Mouse (Mus musculus) C2C12 (cell line): ENCODE results near the gene Fam207a. TPM values are rescaled to one million over a fixed set of nuclear protein-coding genes. Genes with fewer than 3 reads are reported as not detected.
A peak's percentile ranks its signal among the peaks of the same experiment; 100 is the strongest.

Experiments
- H3K27me3 ChIP-seq: one replicate; pipeline ENCODE4 v1.6.1; 2011; ENCODE audit not compliant: control insufficient read depth, insufficient read depth, insufficient read length
- H3K36me3 ChIP-seq: one replicate; pipeline ENCODE4 v1.6.1; 2011; ENCODE audit not compliant: control insufficient read depth, insufficient read depth
- H3K4me3 ChIP-seq: one replicate; pipeline ENCODE4 v1.5.1; 2011; ENCODE audit warnings: mild to moderate bottlenecking, control low read depth; ENCODE audit not compliant: poor library complexity, insufficient read depth, severe bottlenecking
- H3K79me2 ChIP-seq: one replicate; pipeline ENCODE4 v1.6.1; 2011; ENCODE audit not compliant: control insufficient read depth, insufficient read depth
- H3K79me3 ChIP-seq: one replicate; pipeline ENCODE4 v1.6.1; 2011; ENCODE audit warnings: low read depth, control low read depth
- H3ac ChIP-seq: one replicate; pipeline ENCODE3; 2011; ENCODE audit warnings: low read depth; ENCODE audit not compliant: control insufficient read depth, insufficient read length
- CEBPB ChIP-seq: IDR thresholded peaks from one replicate; pipeline ENCODE4 v1.6.1; 2011; ENCODE audit warnings: low read depth, mild to moderate bottlenecking, control low read depth, moderate library complexity
- CTCF ChIP-seq: IDR thresholded peaks from one replicate; pipeline ENCODE4 v1.5.1; 2011; ENCODE audit not compliant: control insufficient read depth, insufficient read depth, insufficient read length
- FOSL1 ChIP-seq: IDR thresholded peaks from one replicate; pipeline ENCODE4 v1.8.0; 2011; ENCODE audit warnings: mild to moderate bottlenecking, low read length; ENCODE audit not compliant: poor library complexity, insufficient read depth, severe bottlenecking
- MAX ChIP-seq: IDR thresholded peaks from one replicate; pipeline ENCODE4 v1.6.1; 2011; ENCODE audit warnings: mild to moderate bottlenecking, control low read depth
- MYOD1 ChIP-seq: IDR thresholded peaks from one replicate; pipeline ENCODE4 v1.6.1; 2011; ENCODE audit warnings: low read depth; ENCODE audit not compliant: control insufficient read depth, insufficient read length
- MYOG ChIP-seq: IDR thresholded peaks from one replicate; pipeline ENCODE4 v1.6.1; 2011; ENCODE audit not compliant: control insufficient read depth, insufficient read length; ENCODE audit errors: extremely low read depth
- USF1 ChIP-seq: IDR thresholded peaks from one replicate; pipeline ENCODE4 v1.6.1; 2011; ENCODE audit warnings: low read depth, mild to moderate bottlenecking, control low read depth, moderate library complexity
- polyA plus RNA-seq: library from polyadenylated mRNA; unstranded; fragments of >200 nt; fragmentation: generic; extraction: Trizol; gene quantifications from one replicate; pipeline ENCODE4 v1.2.1, GENCODE M21; 2012; ENCODE audit warnings: missing spikeins

Gene Fam207a
- polyA plus RNA-seq, 1 experiment = 45.2 TPM

DNA sequence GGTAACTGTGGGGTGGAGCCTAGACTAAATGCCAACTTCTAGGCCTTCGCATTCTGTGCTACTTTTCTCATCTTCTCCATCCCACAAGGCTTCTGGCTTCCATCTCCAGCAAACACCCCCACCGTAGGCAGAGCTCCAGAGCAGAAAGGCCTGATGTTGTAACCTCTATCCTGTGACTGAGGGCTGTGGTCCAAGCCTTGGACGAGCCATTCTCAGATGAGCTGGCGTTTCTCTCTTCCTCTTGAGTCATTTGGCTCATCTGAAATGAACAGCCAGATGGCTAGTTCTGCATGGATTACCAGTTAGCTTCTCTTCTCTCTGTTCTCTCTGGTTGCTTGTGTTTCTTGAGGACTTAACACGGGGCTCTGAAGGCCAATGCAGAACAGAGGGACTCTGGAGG is 29.3 kb upstream of the Fam207a start:
- Histone ChIP-seq H3K79me3 (no peaks in the 10 kb centered on the region), H3K79me2 (no peaks in the 10 kb centered on the region), H3K4me3 (no peak overlapping the region), H3ac (no peak overlapping the region), H3K36me3 (no peaks in the 10 kb centered on the region), H3K27me3 (no peaks in the 10 kb centered on the region)
- TF ChIP-seq FOSL1 (no peak), CEBPB (peak; percentile 50)

DNA sequence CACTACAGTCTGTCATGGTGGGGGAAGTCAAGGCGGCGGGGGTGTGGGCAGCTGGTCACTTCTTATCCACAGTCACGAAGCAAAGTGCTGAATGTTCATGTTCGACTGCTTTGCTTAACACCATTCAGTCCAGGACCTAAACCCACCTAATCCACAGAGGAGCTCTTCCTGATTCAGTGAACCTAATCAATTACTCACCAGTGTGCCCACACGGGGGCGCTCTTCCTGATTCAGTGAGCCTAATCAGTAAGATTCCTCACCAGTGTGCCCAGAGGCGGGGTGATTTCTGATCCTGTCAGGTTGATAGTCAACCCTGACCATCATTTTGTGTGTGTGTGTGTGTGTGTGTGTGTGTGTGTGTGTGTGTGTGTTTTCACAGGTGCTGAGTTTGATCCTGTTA is 27.6 kb upstream of the Fam207a start:
- no peaks in the 10 kb centered on the region for H3K79me3 ChIP-seq
- no peaks in the 10 kb centered on the region for H3K36me3 ChIP-seq
- no peak overlapping the region for H3ac ChIP-seq
- no peaks in the 10 kb centered on the region for H3K27me3 ChIP-seq
- H3K4me3 ChIP-seq = no peak overlapping the region
- TF ChIP-seq FOSL1 = no peak
- TF ChIP-seq CEBPB = no peak
- TF ChIP-seq USF1 = no peak
- no peak for TF ChIP-seq MYOG
- no peak for TF ChIP-seq CTCF
- TF ChIP-seq MYOD1 = no peak
- TF ChIP-seq MAX = no peak
- H3K79me2 ChIP-seq = no peaks in the 10 kb centered on the region

DNA sequence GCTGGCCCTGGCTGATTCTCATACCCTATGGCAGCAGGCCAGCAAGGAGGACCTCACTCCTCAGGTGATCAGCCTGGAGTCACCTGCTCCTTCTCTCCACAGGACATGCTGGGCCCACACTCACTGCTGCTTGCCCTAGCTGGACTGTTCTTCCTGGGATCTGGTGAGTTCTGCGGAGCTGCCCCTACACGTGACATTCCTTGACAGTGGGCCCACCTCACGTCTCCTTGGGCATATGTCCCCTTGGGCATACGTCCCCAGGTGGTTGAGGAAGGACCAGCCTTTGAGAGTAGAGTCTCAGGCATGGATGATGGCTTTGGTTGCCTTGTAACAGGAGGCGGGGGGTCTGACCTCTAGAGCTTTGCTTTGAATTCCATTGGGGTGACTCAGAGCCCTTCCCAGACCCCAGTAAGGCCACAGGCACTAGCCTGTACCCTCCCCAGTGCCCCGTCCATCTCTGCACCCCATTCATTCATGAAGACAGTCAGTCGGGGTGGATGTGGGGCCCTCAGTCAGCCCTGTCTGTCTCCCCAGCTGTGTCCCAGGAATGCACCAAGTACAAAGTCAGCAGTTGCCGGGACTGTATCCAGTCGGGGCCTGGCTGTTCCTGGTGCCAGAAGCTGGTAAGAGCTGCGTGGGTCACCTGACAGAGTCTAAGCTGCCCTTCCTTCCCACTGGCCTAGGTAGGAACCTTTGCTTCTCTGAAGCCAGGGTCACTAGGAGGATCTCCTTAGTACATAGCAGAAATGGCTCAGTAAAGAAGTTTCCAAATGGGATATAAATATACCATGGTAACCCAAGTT is 26.5 kb upstream of the Fam207a start:
- H3K36me3 ChIP-seq = no peaks in the 10 kb centered on the region
- no peaks in the 10 kb centered on the region for H3K79me2 ChIP-seq
- no peaks in the 10 kb centered on the region for H3K79me3 ChIP-seq
- TF ChIP-seq CTCF (no peak), USF1 (no peak), MYOG (no peak), CEBPB (no peak), MAX (no peak), FOSL1 (no peak), MYOD1 (no peak)
- no peaks in the 10 kb centered on the region for H3K27me3 ChIP-seq
- no peak overlapping the region for H3K4me3 ChIP-seq
- H3ac ChIP-seq = no peak overlapping the region

DNA sequence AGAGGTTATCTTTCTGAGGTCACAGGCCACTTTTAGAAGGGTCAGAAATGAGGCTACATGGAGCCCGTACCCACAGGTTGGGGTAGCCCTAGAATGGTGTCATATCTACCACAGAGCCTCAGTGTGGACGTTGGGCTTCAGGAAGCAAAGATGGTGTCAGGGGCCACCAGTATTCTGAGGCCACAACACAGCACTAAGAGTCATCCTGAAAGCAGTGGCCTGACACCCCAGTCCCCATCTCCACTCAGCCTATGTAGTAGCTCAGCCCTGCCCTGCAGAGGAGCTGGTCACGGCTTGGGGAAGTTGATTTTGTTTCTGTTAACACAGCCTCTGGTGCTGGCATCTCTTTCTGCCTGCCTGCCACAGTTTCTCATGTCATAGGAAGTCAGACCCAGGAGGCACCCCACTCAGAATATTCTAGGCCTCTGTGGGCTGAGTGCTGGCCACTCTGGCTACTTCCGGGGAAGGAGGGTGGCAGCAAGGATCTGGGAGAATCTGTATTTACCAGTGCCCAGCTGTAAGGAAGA is 25.1 kb upstream of the Fam207a start:
- Histone ChIP-seq H3K4me3 (no peak overlapping the region), H3ac (no peak overlapping the region), H3K36me3 (no peaks in the 10 kb centered on the region), H3K79me3 (no peaks in the 10 kb centered on the region), H3K27me3 (no peaks in the 10 kb centered on the region), H3K79me2 (no peaks in the 10 kb centered on the region)
- TF ChIP-seq CTCF (no peak), MAX (no peak), CEBPB (no peak)

DNA sequence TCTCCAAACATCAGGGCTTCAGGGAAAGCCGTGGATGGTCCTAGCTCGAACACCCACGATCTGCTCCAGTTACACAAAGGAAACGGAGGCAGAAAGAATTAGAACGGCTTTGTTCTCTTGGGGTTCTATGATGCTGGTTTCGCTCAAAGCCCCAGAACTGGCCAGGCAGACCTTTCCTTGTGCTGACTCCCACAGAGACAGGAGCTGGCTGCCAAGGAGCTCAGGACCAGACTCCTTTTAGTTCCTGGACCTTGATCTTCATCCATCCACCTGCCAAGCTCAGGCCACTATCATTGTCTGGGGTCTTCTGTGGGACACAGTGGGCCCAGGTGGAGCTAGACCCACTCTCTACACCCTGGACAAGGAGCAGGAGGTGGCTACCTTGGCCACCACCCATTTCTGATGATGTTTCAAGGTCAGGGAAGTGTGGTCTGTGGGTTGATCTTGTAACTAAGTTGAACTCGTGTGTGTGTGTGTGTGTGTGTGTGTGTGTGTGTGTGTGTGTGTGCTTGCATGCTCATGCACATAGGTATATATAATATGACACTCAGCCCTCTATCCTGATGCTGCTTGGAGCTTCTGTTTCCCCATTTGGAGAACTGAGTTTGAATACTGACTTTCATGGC is 23.8 kb upstream of the Fam207a start:
- Histone ChIP-seq H3K36me3 (no peaks in the 10 kb centered on the region), H3K79me3 (no peaks in the 10 kb centered on the region), H3K4me3 (no peak overlapping the region), H3K79me2 (no peaks in the 10 kb centered on the region), H3K27me3 (no peaks in the 10 kb centered on the region), H3ac (no peak overlapping the region)
- TF ChIP-seq CEBPB = no peak
- no peak for TF ChIP-seq FOSL1
- TF ChIP-seq USF1 = no peak
- no peak for TF ChIP-seq MYOG
- no peak for TF ChIP-seq CTCF
- TF ChIP-seq MYOD1 = no peak
- no peak for TF ChIP-seq MAX
